Mouse (Mus musculus): ENCODE results near the gene Ccnyl1. TPM values are rescaled to one million over a fixed set of nuclear protein-coding genes. Genes with fewer than 3 reads are reported as not detected.
A peak's percentile ranks its signal among the peaks of the same experiment; 100 is the strongest.

Ccnyl1 gene
- polyA plus RNA-seq, 1 experiment from 2014 or later, result 3.6 TPM

GRCm38 (mm10) chr1:64667111-64667633 is 23.1 kb upstream of the Ccnyl1 start:
- ATAC-seq, result no peak
- WGBS, result 90% methylated on average over 2 of the region's 2 CpGs
- H3K4me3 ChIP-seq (ENCODE audit: low read depth, low read length), result no peak overlapping the region
- H3K9me3 ChIP-seq (replicated peaks; ENCODE audit: control insufficient read depth, low read length, poor library complexity, severe bottlenecking), result no peaks in the 10 kb centered on the region
- H3K27me3 ChIP-seq (ENCODE audit: control insufficient read depth, insufficient read depth, low read depth, low read length), result no peaks in the 10 kb centered on the region
- H3K9ac ChIP-seq (ENCODE audit: low read depth, low read length), result no peak overlapping the region
- H3K36me3 ChIP-seq (ENCODE audit: control insufficient read depth, insufficient read depth, low read length), result no peaks in the 10 kb centered on the region
- H3K27ac ChIP-seq (ENCODE audit: low read length), result no peak overlapping the region
- no peak overlapping the region for H3K4me2 ChIP-seq (ENCODE audit: low read length)
- no peaks in the 10 kb centered on the region for H3K4me1 ChIP-seq (ENCODE audit: control insufficient read depth, insufficient read depth, low read length)

GRCm38 (mm10) chr1:64669451-64669850 is 20.8 kb upstream of the Ccnyl1 start:
- H3K4me3 ChIP-seq (ENCODE audit: low read depth, low read length), result no peak overlapping the region
- ATAC-seq, result no peak
- WGBS, result 68% methylated on average over 2 of the region's 2 CpGs
- H3K27me3 ChIP-seq (ENCODE audit: control insufficient read depth, insufficient read depth, low read depth, low read length), result no peaks in the 10 kb centered on the region
- H3K9ac ChIP-seq (ENCODE audit: low read depth, low read length), result no peak overlapping the region
- H3K36me3 ChIP-seq (ENCODE audit: control insufficient read depth, insufficient read depth, low read length), result no peaks in the 10 kb centered on the region
- H3K9me3 ChIP-seq (replicated peaks; ENCODE audit: control insufficient read depth, low read length, poor library complexity, severe bottlenecking), result 0 out of 2 replicates have a peak, but pooled peaks cover 2% of the 10 kb centered on the region
- no peak overlapping the region for H3K4me2 ChIP-seq (ENCODE audit: low read length)
- no peak overlapping the region for H3K27ac ChIP-seq (ENCODE audit: low read length)
- H3K4me1 ChIP-seq (ENCODE audit: control insufficient read depth, insufficient read depth, low read length), result no peaks in the 10 kb centered on the region

GRCm38 (mm10) chr1:64673931-64674330 is 16.3 kb upstream of the Ccnyl1 start:
- H3K4me1 ChIP-seq (ENCODE audit: control insufficient read depth, insufficient read depth, low read length), result no peaks in the 10 kb centered on the region
- H3K4me3 ChIP-seq (ENCODE audit: low read depth, low read length), result no peak overlapping the region
- WGBS, result 93% methylated on average over 5 of the region's 5 CpGs
- H3K9me3 ChIP-seq (replicated peaks; ENCODE audit: control insufficient read depth, low read length, poor library complexity, severe bottlenecking), result 0 out of 2 replicates have a peak, but pooled peaks cover 3% of the 10 kb centered on the region
- no peak overlapping the region for H3K9ac ChIP-seq (ENCODE audit: low read depth, low read length)
- no peaks in the 10 kb centered on the region for H3K27me3 ChIP-seq (ENCODE audit: control insufficient read depth, insufficient read depth, low read depth, low read length)
- no peak overlapping the region for H3K27ac ChIP-seq (ENCODE audit: low read length)
- no peak for ATAC-seq
- no peaks in the 10 kb centered on the region for H3K36me3 ChIP-seq (ENCODE audit: control insufficient read depth, insufficient read depth, low read length)
- no peak overlapping the region for H3K4me2 ChIP-seq (ENCODE audit: low read length)

- WGBS, result 73% methylated on average over 6 of the region's 6 CpGs
Measured at GRCm38 (mm10) chr1:64676060-64676839, 14.0 kb upstream of the Ccnyl1 start.

GRCm38 (mm10) chr1:64681499-64681898 is 8.8 kb upstream of the Ccnyl1 start:
- WGBS, result 96% methylated on average over 3 of the region's 3 CpGs
- Histone ChIP-seq H3K9me3 (replicated peaks; ENCODE audit: control insufficient read depth, low read length, poor library complexity, severe bottlenecking) (no peaks in the 10 kb centered on the region), H3K4me3 (ENCODE audit: low read depth, low read length) (no peak overlapping the region), H3K4me2 (ENCODE audit: low read length) (no peak overlapping the region), H3K27me3 (ENCODE audit: control insufficient read depth, insufficient read depth, low read depth, low read length) (no peaks in the 10 kb centered on the region), H3K4me1 (ENCODE audit: control insufficient read depth, insufficient read depth, low read length) (no peaks in the 10 kb centered on the region), H3K27ac (ENCODE audit: low read length) (no peak overlapping the region), H3K36me3 (ENCODE audit: control insufficient read depth, insufficient read depth, low read length) (no peaks in the 10 kb centered on the region), H3K9ac (ENCODE audit: low read depth, low read length) (no peak overlapping the region)
- ATAC-seq, result no peak

More at GRCm38 (mm10) chr1:64676060-64676839, 14.0 kb upstream of the Ccnyl1 start:
- Histone ChIP-seq H3K9me3 (replicated peaks; ENCODE audit: control insufficient read depth, low read length, poor library complexity, severe bottlenecking) (0 out of 2 replicates have a peak, but pooled peaks cover 3% of the 10 kb centered on the region), H3K4me3 (ENCODE audit: low read depth, low read length) (no peak overlapping the region), H3K27me3 (ENCODE audit: control insufficient read depth, insufficient read depth, low read depth, low read length) (no peaks in the 10 kb centered on the region), H3K4me2 (ENCODE audit: low read length) (no peak overlapping the region), H3K9ac (ENCODE audit: low read depth, low read length) (no peak overlapping the region), H3K36me3 (ENCODE audit: control insufficient read depth, insufficient read depth, low read length) (no peaks in the 10 kb centered on the region), H3K4me1 (ENCODE audit: control insufficient read depth, insufficient read depth, low read length) (no peaks in the 10 kb centered on the region), H3K27ac (ENCODE audit: low read length) (no peak overlapping the region)
- ATAC-seq, result no peak

- H3K27me3 ChIP-seq (ENCODE audit: control insufficient read depth, insufficient read depth, low read depth, low read length), result no peaks in the 10 kb centered on the region
- no peak overlapping the region for H3K4me3 ChIP-seq (ENCODE audit: low read depth, low read length)
- no peak overlapping the region for H3K27ac ChIP-seq (ENCODE audit: low read length)
- no peaks in the 10 kb centered on the region for H3K36me3 ChIP-seq (ENCODE audit: control insufficient read depth, insufficient read depth, low read length)
- H3K4me2 ChIP-seq (ENCODE audit: low read length), result no peak overlapping the region
- no peak overlapping the region for H3K9ac ChIP-seq (ENCODE audit: low read depth, low read length)
- 96% methylated on average over 3 of the region's 3 CpGs for WGBS
- no peaks in the 10 kb centered on the region for H3K9me3 ChIP-seq (replicated peaks; ENCODE audit: control insufficient read depth, low read length, poor library complexity, severe bottlenecking)
- ATAC-seq, result no peak
- H3K4me1 ChIP-seq (ENCODE audit: control insufficient read depth, insufficient read depth, low read length), result no peaks in the 10 kb centered on the region
Measured at GRCm38 (mm10) chr1:64683039-64683438, 7.2 kb upstream of the Ccnyl1 start.

- Histone ChIP-seq H3K4me3 (ENCODE audit: low read depth, low read length) (no peak overlapping the region), H3K9ac (ENCODE audit: low read depth, low read length) (no peak overlapping the region), H3K4me2 (ENCODE audit: low read length) (no peak overlapping the region), H3K27ac (ENCODE audit: low read length) (no peak overlapping the region), H3K27me3 (ENCODE audit: control insufficient read depth, insufficient read depth, low read depth, low read length) (no peaks in the 10 kb centered on the region), H3K36me3 (ENCODE audit: control insufficient read depth, insufficient read depth, low read length) (no peaks in the 10 kb centered on the region), H3K4me1 (ENCODE audit: control insufficient read depth, insufficient read depth, low read length) (no peaks in the 10 kb centered on the region), H3K9me3 (replicated peaks; ENCODE audit: control insufficient read depth, low read length, poor library complexity, severe bottlenecking) (no peaks in the 10 kb centered on the region)
- 98% methylated on average over 2 of the region's 2 CpGs for WGBS
- ATAC-seq, result no peak
Measured at GRCm38 (mm10) chr1:64684440-64684839, 5.8 kb upstream of the Ccnyl1 start.

GRCm38 (mm10) chr1:64688046-64688445 is 2.2 kb upstream of the Ccnyl1 start:
- H3K9me3 ChIP-seq (replicated peaks; ENCODE audit: control insufficient read depth, low read length, poor library complexity, severe bottlenecking), result no peaks in the 10 kb centered on the region
- no peaks in the 10 kb centered on the region for H3K27me3 ChIP-seq (ENCODE audit: control insufficient read depth, insufficient read depth, low read depth, low read length)
- peaks cover 20% of the 10 kb centered on the region for H3K4me1 ChIP-seq (ENCODE audit: control insufficient read depth, insufficient read depth, low read length)
- 97% methylated on average over 4 of the region's 4 CpGs for WGBS
- no peak overlapping the region for H3K4me2 ChIP-seq (ENCODE audit: low read length)
- no peaks in the 10 kb centered on the region for H3K36me3 ChIP-seq (ENCODE audit: control insufficient read depth, insufficient read depth, low read length)
- no peak overlapping the region for H3K4me3 ChIP-seq (ENCODE audit: low read depth, low read length)
- H3K27ac ChIP-seq (ENCODE audit: low read length), result no peak overlapping the region
- H3K9ac ChIP-seq (ENCODE audit: low read depth, low read length), result no peak overlapping the region
- ATAC-seq, result no peak

GRCm38 (mm10) chr1:64689561-64690212 is 568 bp upstream of the Ccnyl1 start:
- Histone ChIP-seq H3K36me3 (ENCODE audit: control insufficient read depth, insufficient read depth, low read length) (no peaks in the 10 kb centered on the region), H3K27ac (ENCODE audit: low read length) (no peak overlapping the region), H3K9ac (ENCODE audit: low read depth, low read length) (no peak overlapping the region), H3K9me3 (replicated peaks; ENCODE audit: control insufficient read depth, low read length, poor library complexity, severe bottlenecking) (no peaks in the 10 kb centered on the region), H3K4me1 (ENCODE audit: control insufficient read depth, insufficient read depth, low read length) (peaks cover 21% of the 10 kb centered on the region), H3K4me2 (ENCODE audit: low read length) (peak overlapping the region; percentile 74), H3K4me3 (ENCODE audit: low read depth, low read length) (peak overlapping the region; percentile 91), H3K27me3 (ENCODE audit: control insufficient read depth, insufficient read depth, low read depth, low read length) (no peaks in the 10 kb centered on the region)
- no peak for ATAC-seq
- WGBS, result 24% methylated on average over 9 of the region's 9 CpGs
